In the genomic region with DNA sequence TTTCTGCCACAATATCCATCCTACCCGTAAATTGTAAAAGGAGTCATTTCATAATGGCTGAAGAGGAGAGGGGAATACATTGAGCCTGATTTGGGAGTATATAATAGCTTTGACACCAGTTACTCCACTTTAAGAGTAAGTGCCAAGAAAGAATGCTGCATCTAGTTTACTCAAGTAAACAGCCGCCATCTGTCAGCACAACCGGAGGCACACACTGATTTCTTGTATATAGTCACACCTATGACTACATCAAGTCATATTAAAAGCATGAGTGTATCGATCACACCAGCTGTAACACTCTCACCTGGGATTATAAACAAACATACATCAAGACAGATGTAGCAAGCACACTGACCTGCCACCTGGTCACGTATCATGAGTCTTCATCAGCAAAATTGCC, we compare ENCODE assay signal across 27 mouse cellular contexts. TPM values are rescaled to one million over a fixed set of nuclear protein-coding genes. Genes with fewer than 3 reads are reported as not detected.
"Had no signal": no experiment of that assay in that cellular context is flagged by ENCODE, and none has a peak within 500 bp of the region (broad histone marks: within the 10 kb centered on the region; RNA-seq: fewer than 3 reads in every experiment).

No protein-coding gene starts in this region.

- ATAC-seq: inflammation-experienced regulatory T-cells, adult 6 months; intestine, embryonic 15.5 days; intestine, postnatal 0 days; liver, embryonic 12.5 days had no signal

- H3K4me2 ChIP-seq: heart, embryonic 12.5 days; hindbrain, embryonic 12.5 days; intestine, embryonic 15.5 days; limb, embryonic 13.5 days; limb, embryonic 15.5 days; liver, embryonic 12.5 days had no signal

- H3K4me1 ChIP-seq: heart, embryonic 10.5 days; hindbrain, embryonic 12.5 days; intestine, embryonic 15.5 days; limb, embryonic 15.5 days; liver, embryonic 12.5 days had no signal

- DNase-seq: gastrocnemius, adult 2 months; gastrocnemius, postnatal 10 days; gastrocnemius, postnatal 25 days; heart, adult 18-20 months; heart, postnatal 10 days; heart, postnatal 4 days; kidney, adult 18-20 months; kidney, adult 8-10 months; kidney, postnatal 10 days; kidney, postnatal 25 days; kidney, postnatal 4 days; left cerebral cortex, postnatal 4 days; lung, adult 18-20 months had no signal

- H3K27ac ChIP-seq: gastrocnemius, adult 2 months; heart, embryonic 10.5 days; hindbrain, embryonic 10.5 days; hindbrain, embryonic 12.5 days; intestine, embryonic 15.5 days; layer of hippocampus, adult 2 months; limb, embryonic 13.5 days; limb, embryonic 15.5 days; liver, embryonic 12.5 days; liver, embryonic 14.5 days had no signal

- H3K9me3 ChIP-seq: heart, embryonic 10.5 days; heart, embryonic 12.5 days; hindbrain, embryonic 10.5 days; hindbrain, embryonic 12.5 days; intestine, embryonic 15.5 days; limb, embryonic 13.5 days; limb, embryonic 15.5 days; liver, embryonic 12.5 days had no signal

- H3K4me3 ChIP-seq: gastrocnemius, adult 2 months; heart, embryonic 10.5 days; heart, embryonic 12.5 days; hindbrain, embryonic 10.5 days; hindbrain, embryonic 12.5 days; intestine, embryonic 15.5 days; layer of hippocampus, adult 2 months; limb, embryonic 13.5 days; limb, embryonic 15.5 days; liver, embryonic 12.5 days had no signal

- H3K27me3 ChIP-seq: heart, embryonic 12.5 days; hindbrain, embryonic 12.5 days; intestine, embryonic 15.5 days; limb, embryonic 15.5 days; liver, embryonic 12.5 days had no signal

- H3K9ac ChIP-seq: heart, embryonic 12.5 days; hindbrain, embryonic 12.5 days; intestine, embryonic 15.5 days; limb, embryonic 13.5 days; limb, embryonic 15.5 days; liver, embryonic 12.5 days; liver, embryonic 14.5 days had no signal

- H3K36me3 ChIP-seq: heart, embryonic 10.5 days; heart, embryonic 12.5 days; hindbrain, embryonic 10.5 days; hindbrain, embryonic 12.5 days; intestine, embryonic 15.5 days; limb, embryonic 13.5 days; limb, embryonic 15.5 days; liver, embryonic 12.5 days had no signal

RNA-seq across cellular contexts. Expression of a gene that starts 58.4 kb away (rescaled TPM):
- total RNA-seq: granulocyte monocyte progenitor cell, adult 5-6 weeks had no signal
- polyA plus RNA-seq: inflammation-experienced regulatory T-cells, adult 6 months; liver, embryonic 16.5 days had no signal
